Mouse (Mus musculus) liver, embryonic 14 days (tissue): ENCODE results near the gene Polr3c. TPM values are rescaled to one million over a fixed set of nuclear protein-coding genes. Genes with fewer than 3 reads are reported as not detected.

Experiments used
- polyA plus RNA-seq: library from polyadenylated mRNA; depleted of rRNA; stranded (reverse); fragments of >200 nt; gene quantifications from 2 replicates; pipeline ENCODE4 v1.2.3, GENCODE M21; 2012; rRNA removed

The Polr3c gene
- polyA plus RNA-seq: 20.9 and 23.9 TPM in 2 replicates

GRCm38 (mm10) chr3:96727343-96727827 lies at the start of gene Polr3c, which contains the start of gene Rnf115:
Gene Polr3c (minus strand): TSS chr3:96727628.
Gene Rnf115 (plus strand): TSS chr3:96727664.

DNA sequence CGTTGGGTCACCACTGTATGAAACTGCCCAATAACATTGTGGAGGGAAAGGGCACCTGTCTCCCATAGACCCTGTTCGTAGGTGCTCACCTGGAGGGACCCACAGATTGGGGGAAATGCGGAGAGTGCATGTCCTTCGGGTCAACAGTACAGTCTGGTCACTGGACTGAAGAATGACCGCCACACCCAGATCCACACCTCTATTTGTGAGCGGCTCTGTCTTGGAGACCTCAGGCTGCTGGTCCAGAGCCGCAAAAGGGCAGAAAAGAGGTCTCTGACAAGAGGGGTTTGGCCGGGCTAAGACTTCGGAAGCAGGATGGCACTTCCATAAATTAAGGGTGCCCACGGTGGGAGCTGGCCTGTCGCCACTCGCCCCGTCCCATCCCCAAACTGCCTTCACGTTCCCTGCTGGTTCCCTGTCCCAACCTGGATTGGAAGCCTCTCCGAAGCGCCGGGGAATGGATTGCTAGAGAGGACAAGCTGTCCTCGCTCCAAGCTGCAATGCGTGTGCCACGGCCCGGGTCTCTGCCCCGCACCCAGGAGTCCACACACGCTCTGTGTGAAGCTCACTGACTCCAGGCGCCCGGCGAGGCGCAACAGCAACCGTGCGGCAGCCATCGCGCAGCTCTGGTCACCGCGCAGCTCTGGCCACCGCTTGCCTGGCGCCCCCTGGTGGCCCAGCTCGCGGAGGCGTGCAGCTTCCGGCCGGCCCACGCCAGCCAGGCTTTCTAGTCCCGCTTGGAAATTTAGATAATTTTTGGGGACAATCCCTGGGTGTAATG lies 19.3 kb downstream of the Polr3c start, which contains the start of gene Nudt17:
Gene Nudt17 (minus strand): TSS at position 660 of the 781 bp plus-strand sequence.

DNA sequence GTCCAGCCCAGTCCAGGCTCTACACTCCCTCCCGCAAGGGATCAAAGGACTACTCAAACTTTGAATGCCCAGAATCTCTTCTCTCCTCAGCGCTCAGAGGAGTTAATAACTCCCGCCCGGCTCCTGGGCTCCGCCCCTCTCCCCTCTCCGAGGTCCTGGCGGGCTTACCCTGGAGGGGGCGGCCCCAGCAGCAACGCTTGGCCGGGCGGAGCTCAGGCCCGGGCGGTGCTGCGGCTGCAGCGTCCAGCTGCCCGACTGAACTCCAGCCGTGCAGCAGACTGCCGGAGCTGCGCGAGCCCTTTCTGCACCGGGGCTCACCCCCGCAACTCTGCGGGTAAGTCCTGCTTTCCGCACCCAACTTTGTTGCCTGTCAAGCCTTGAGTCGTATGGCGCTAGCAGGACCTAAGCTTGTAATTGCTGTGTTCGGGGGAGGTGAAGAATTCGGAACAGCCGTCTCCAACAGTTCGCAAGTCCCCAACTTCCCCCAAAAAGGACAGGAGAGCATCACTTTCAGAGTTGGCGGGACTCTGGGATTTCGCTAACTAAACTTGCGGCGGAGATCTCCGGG lies 31.1 kb downstream of the Polr3c start, which contains the start of gene Pias3:
Gene Pias3 (plus strand): TSS at position 187 of the 568 bp plus-strand sequence.

GRCm38 (mm10) chr3:96669727-96670468 lies 57.5 kb downstream of the Polr3c start, which contains the start of gene Ankrd35:
Gene Ankrd35 (plus strand): TSS chr3:96670131.

Other genes starting within 250 kb of the Polr3c start
- 3.9 and 4.2 TPM in 2 replicates for gene Hfe2, start 202.5 kb downstream of the Polr3c start, polyA plus RNA-seq
- gene Txnip, start 169.7 kb downstream of the Polr3c start, polyA plus RNA-seq: 33.6 and 47.5 TPM in 2 replicates
- gene Gm16253, start 150.6 kb downstream of the Polr3c start, polyA plus RNA-seq: not detected in 2 replicates
- 12.0 and 14.4 TPM in 2 replicates for gene Polr3gl, start 133.4 kb downstream of the Polr3c start, polyA plus RNA-seq
- 0.03 TPM in 2 replicates for gene Ankrd34a, start 131.0 kb downstream of the Polr3c start, polyA plus RNA-seq
- 3.0 TPM in 2 replicates for gene Lix1l, start 126.5 kb downstream of the Polr3c start, polyA plus RNA-seq
- gene Rbm8a, start 97.7 kb downstream of the Polr3c start, polyA plus RNA-seq: 25.0 and 29.0 TPM in 2 replicates
- 9.9 and 11.7 TPM in 2 replicates for gene Pex11b, start 92.3 kb downstream of the Polr3c start, polyA plus RNA-seq
- 0.03 TPM in 2 replicates for gene Gm42957, start 92.2 kb downstream of the Polr3c start, polyA plus RNA-seq
- 0.43 and 0.45 TPM in 2 replicates for gene Itga10, start 82.0 kb downstream of the Polr3c start, polyA plus RNA-seq
- 0.32 and 0.43 TPM in 2 replicates for gene Ankrd35, start 57.5 kb downstream of the Polr3c start, polyA plus RNA-seq
- gene Pias3, start 31.2 kb downstream of the Polr3c start, polyA plus RNA-seq: 4.6 and 5.6 TPM in 2 replicates
- gene Nudt17, start 19.1 kb downstream of the Polr3c start, polyA plus RNA-seq: 0.45 and 0.60 TPM in 2 replicates
- 11.8 and 14.6 TPM in 2 replicates for gene Rnf115, start within 50 bp of the Polr3c start, polyA plus RNA-seq
- 6.7 and 6.9 TPM in 2 replicates for gene Pdzk1, start 101.7 kb upstream of the Polr3c start, polyA plus RNA-seq
- gene Cd160, start 101.7 kb upstream of the Polr3c start, polyA plus RNA-seq: 0.05 and 0.19 TPM in 2 replicates
- 1.5 and 1.9 TPM in 2 replicates for gene Gja5, start 177.1 kb upstream of the Polr3c start, polyA plus RNA-seq
- 4.8 and 5.7 TPM in 2 replicates for gene Gpr89, start 177.7 kb upstream of the Polr3c start, polyA plus RNA-seq
- not detected in 2 replicates for gene Gja8, start 198.4 kb upstream of the Polr3c start, polyA plus RNA-seq